Mouse (Mus musculus): Measurements from ENCODE around the gene Zfp524.
"Not testable (repeated sequence)": the region's sequence is repeated elsewhere in the genome, so short reads cannot be mapped to it uniquely, and the experiment has no call there.

Gene Zfp524

GRCm38 (mm10) chr7:5016057-5016456, 1.8 kb downstream of the Zfp524 start:
- no peak for DNase-seq (ENCODE audit: low spot score)

- DNase-seq (ENCODE audit: low spot score), result no peak
Observed at GRCm38 (mm10) chr7:5016920-5017319, 2.7 kb downstream of the Zfp524 start.

GRCm38 (mm10) chr7:5017352-5017751, 3.1 kb downstream of the Zfp524 start:
- no peak for DNase-seq (ENCODE audit: low spot score)

GRCm38 (mm10) chr7:5017931-5018330, 3.7 kb downstream of the Zfp524 start:
- DNase-seq (ENCODE audit: low spot score), result no peak

GRCm38 (mm10) chr7:5019576-5019975, 5.4 kb downstream of the Zfp524 start:
- DNase-seq (ENCODE audit: low spot score), result not testable (repeated sequence)

- peak; percentile 96 for DNase-seq (ENCODE audit: low spot score)
Observed at GRCm38 (mm10) chr7:5020000-5020681, 5.9 kb downstream of the Zfp524 start, which contains the start of the genes Zfp865 and Ccdc106. TSS of gene Zfp865 (plus strand) at chr7:5020376. TSS of gene Ccdc106 (plus strand) at chr7:5020553.

GRCm38 (mm10) chr7:5020685-5021084, 6.5 kb downstream of the Zfp524 start:
- no peak for DNase-seq (ENCODE audit: low spot score)

GRCm38 (mm10) chr7:5021197-5021596, 7.0 kb downstream of the Zfp524 start:
- no peak for DNase-seq (ENCODE audit: low spot score)

GRCm38 (mm10) chr7:5029543-5029942, 15.3 kb downstream of the Zfp524 start:
- DNase-seq (ENCODE audit: low spot score), result no peak

- DNase-seq (ENCODE audit: low spot score), result no peak
Observed at GRCm38 (mm10) chr7:5029946-5030345, 15.7 kb downstream of the Zfp524 start.

- DNase-seq (ENCODE audit: low spot score), result no peak
Observed at GRCm38 (mm10) chr7:5030554-5031275, 16.5 kb downstream of the Zfp524 start.

GRCm38 (mm10) chr7:5031496-5031895, 17.3 kb downstream of the Zfp524 start:
- DNase-seq (ENCODE audit: low spot score), result no peak

GRCm38 (mm10) chr7:5033818-5034217, 19.6 kb downstream of the Zfp524 start, which contains the start of gene 4632433K11Rik:
TSS of gene 4632433K11Rik (plus strand) at chr7:5034118.
- DNase-seq (ENCODE audit: low spot score), result no peak

- DNase-seq (ENCODE audit: low spot score), result no peak
Observed at GRCm38 (mm10) chr7:5035628-5036027, 21.4 kb downstream of the Zfp524 start.

- DNase-seq (ENCODE audit: low spot score), result no peak
Observed at GRCm38 (mm10) chr7:5036136-5036535, 21.9 kb downstream of the Zfp524 start.

- no peak for DNase-seq (ENCODE audit: low spot score)
Observed at GRCm38 (mm10) chr7:5037026-5037425, 22.8 kb downstream of the Zfp524 start.

- DNase-seq (ENCODE audit: low spot score), result no peak
Observed at GRCm38 (mm10) chr7:5037467-5037866, 23.3 kb downstream of the Zfp524 start.

- peak; percentile 90 for DNase-seq (ENCODE audit: low spot score)
Observed at GRCm38 (mm10) chr7:5038109-5038732, 24.0 kb downstream of the Zfp524 start, which contains the start of gene Zfp784. TSS of gene Zfp784 (minus strand) at chr7:5038446.

- no peak for DNase-seq (ENCODE audit: low spot score)
Observed at GRCm38 (mm10) chr7:5038940-5039339, 24.7 kb downstream of the Zfp524 start.

- DNase-seq (ENCODE audit: low spot score), result no peak
Observed at GRCm38 (mm10) chr7:5044981-5045380, 30.8 kb downstream of the Zfp524 start.

- DNase-seq (ENCODE audit: low spot score), result no peak
Observed at GRCm38 (mm10) chr7:5046112-5046511, 31.9 kb downstream of the Zfp524 start.

GRCm38 (mm10) chr7:5047313-5047712, 33.1 kb downstream of the Zfp524 start:
- DNase-seq (ENCODE audit: low spot score), result no peak
